Mouse (Mus musculus): ENCODE results near the gene D630003M21Rik.

- TF ChIP-seq CTCF (IDR thresholded peaks at IDR 0.05; ENCODE audit: low read depth, low read length): no peak
- no peak for TF ChIP-seq POLR2A (IDR thresholded peaks at IDR 0.05; ENCODE audit: insufficient read depth, low read length)
These were observed 18.1 kb downstream of the D630003M21Rik start for GRCm38 (mm10) chr2:158210958-158211357.

Data from ES-Bruce4 (cell line).